Mouse (Mus musculus) forebrain, embryonic 13.5 days (tissue): ENCODE measurements around the gene Gpc5. TPM values are rescaled to one million over a fixed set of nuclear protein-coding genes. Genes with fewer than 3 reads are reported as not detected.

Experiments used
- ATAC-seq: fragments of 200-750 bp; cut with Nextera tagmentation; 2 replicates; pipeline ENCODE4 v1.8.0; 2017
- H3K27ac ChIP-seq: fragments of 300-500 bp; sonication (generic); 2 replicates; pipeline ENCODE4 v1.5.1; 2015; ENCODE audit warnings: inconsistent platforms, mild to moderate bottlenecking, moderate library complexity
- H3K27me3 ChIP-seq: fragments of 300-500 bp; sonication (generic); 2 replicates; pipeline ENCODE4 v1.6.1; 2015; ENCODE audit warnings: mild to moderate bottlenecking, inconsistent platforms
- H3K36me3 ChIP-seq: fragments of 300-500 bp; sonication (generic); 2 replicates; pipeline ENCODE4 v1.6.1; 2015; ENCODE audit warnings: mild to moderate bottlenecking, inconsistent platforms; ENCODE audit not compliant: poor library complexity, severe bottlenecking
- H3K4me1 ChIP-seq: fragments of 300-500 bp; sonication (generic); 2 replicates; pipeline ENCODE4 v1.6.1; 2015; ENCODE audit warnings: inconsistent platforms
- H3K4me2 ChIP-seq: fragments of 300-500 bp; sonication (generic); 2 replicates; pipeline ENCODE4 v1.6.1; 2015; ENCODE audit warnings: inconsistent platforms, mild to moderate bottlenecking, moderate library complexity
- H3K4me3 ChIP-seq: fragments of 300-500 bp; sonication (generic); 2 replicates; pipeline ENCODE4 v1.5.1; 2015; ENCODE audit warnings: mild to moderate bottlenecking, inconsistent platforms
- H3K9ac ChIP-seq: fragments of 300-500 bp; sonication (generic); 2 replicates; pipeline ENCODE4 v1.6.1; 2015; ENCODE audit warnings: mild to moderate bottlenecking, inconsistent platforms
- H3K9me3 ChIP-seq: fragments of 300-500 bp; sonication (generic); replicated peaks from 2 replicates; pipeline ENCODE4 v1.6.1; 2016; ENCODE audit warnings: inconsistent platforms
- WGBS: fragments of 180-500 bp; shearing (Covaris S2); methylation state at CpG from one replicate; pipeline ENCODE4 v1.1.7; 2015; 5-methylcytosine and 5-hydroxymethylcytosine counted together
- polyA plus RNA-seq: library from polyadenylated mRNA; unstranded; fragments of >200 nt; fragmentation: Nextera tagmentation; extraction: Ambion mirVana; gene quantifications from 2 replicates; pipeline ENCODE4 v1.2.1, GENCODE M21; 2015

Gene Gpc5
- polyA plus RNA-seq, 1 experiment from 2014 or later, result 0.77 TPM

GRCm38 (mm10) chr14:115998931-115999330, 906.9 kb downstream of the Gpc5 start:
- ATAC-seq, result no peak
- no peaks in the 10 kb centered on the region for H3K4me1 ChIP-seq
- H3K9me3 ChIP-seq, result no peaks in the 10 kb centered on the region
- H3K4me2 ChIP-seq, result no peak overlapping the region
- no peak overlapping the region for H3K4me3 ChIP-seq
- H3K36me3 ChIP-seq, result no peaks in the 10 kb centered on the region
- H3K27ac ChIP-seq, result no peak overlapping the region
- no peaks in the 10 kb centered on the region for H3K27me3 ChIP-seq
- WGBS, result 82% methylated on average over 4 of the region's 4 CpGs
- no peak overlapping the region for H3K9ac ChIP-seq

DNA sequence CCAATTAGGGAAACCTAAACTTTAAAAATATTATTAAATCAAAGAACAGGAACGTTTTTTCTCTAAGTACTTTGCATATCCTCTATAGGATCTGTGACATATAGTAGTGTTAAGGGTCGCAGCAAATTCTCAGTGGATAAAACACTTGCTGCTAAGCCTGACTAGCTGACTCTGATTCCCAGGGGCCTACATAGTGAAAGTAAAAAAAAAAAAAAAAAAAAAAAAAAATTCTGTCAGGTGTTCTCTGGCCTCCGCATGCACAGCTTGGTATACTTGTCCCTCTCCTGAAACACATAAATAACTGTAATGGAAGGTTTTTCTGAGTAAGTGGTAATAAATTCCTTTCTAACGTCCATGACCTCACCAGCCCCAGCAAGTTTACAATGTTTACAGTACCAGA, 995.0 kb downstream of the Gpc5 start:
- 86% methylated on average over 4 of the region's 4 CpGs for WGBS
- Histone ChIP-seq H3K36me3 (no peaks in the 10 kb centered on the region), H3K4me3 (no peak overlapping the region), H3K27ac (no peak overlapping the region), H3K4me1 (no peaks in the 10 kb centered on the region), H3K9ac (no peak overlapping the region), H3K4me2 (no peak overlapping the region), H3K27me3 (no peaks in the 10 kb centered on the region), H3K9me3 (no peaks in the 10 kb centered on the region)
- no peak for ATAC-seq

DNA sequence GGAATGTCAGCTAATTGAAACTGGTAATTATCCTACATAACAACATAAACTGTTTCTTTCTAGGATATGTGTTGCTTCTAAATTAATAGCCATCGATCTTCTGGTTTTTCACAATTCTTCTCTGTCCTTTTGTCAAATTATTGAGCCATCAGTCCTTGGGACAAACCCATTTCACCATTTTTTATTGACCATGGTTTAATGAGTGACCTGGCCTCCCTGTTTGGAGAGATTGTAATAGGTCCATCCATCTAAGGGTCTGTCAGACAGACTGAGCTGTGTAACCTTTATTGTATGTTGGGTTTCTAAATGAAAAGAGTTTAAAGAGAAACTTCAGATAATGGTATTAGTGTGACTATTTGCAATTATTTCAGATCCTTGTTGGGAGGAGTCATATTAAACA, 1035.9 kb downstream of the Gpc5 start:
- no peak for ATAC-seq
- Histone ChIP-seq H3K4me2 (no peak overlapping the region), H3K4me1 (no peaks in the 10 kb centered on the region), H3K36me3 (no peaks in the 10 kb centered on the region), H3K4me3 (no peak overlapping the region), H3K9me3 (no peaks in the 10 kb centered on the region), H3K27ac (no peak overlapping the region), H3K9ac (no peak overlapping the region), H3K27me3 (no peaks in the 10 kb centered on the region)
- WGBS, result 84% methylated on average over 1 of the region's 1 CpGs

- Histone ChIP-seq H3K4me1 (no peaks in the 10 kb centered on the region), H3K27ac (no peak overlapping the region), H3K36me3 (no peaks in the 10 kb centered on the region), H3K4me2 (no peak overlapping the region), H3K9ac (no peak overlapping the region), H3K4me3 (no peak overlapping the region), H3K9me3 (no peaks in the 10 kb centered on the region), H3K27me3 (no peaks in the 10 kb centered on the region)
- ATAC-seq, result no peak
- 21% methylated on average over 5 of the region's 5 CpGs for WGBS
Observed at GRCm38 (mm10) chr14:116137330-116137729, 1045.3 kb downstream of the Gpc5 start.

DNA sequence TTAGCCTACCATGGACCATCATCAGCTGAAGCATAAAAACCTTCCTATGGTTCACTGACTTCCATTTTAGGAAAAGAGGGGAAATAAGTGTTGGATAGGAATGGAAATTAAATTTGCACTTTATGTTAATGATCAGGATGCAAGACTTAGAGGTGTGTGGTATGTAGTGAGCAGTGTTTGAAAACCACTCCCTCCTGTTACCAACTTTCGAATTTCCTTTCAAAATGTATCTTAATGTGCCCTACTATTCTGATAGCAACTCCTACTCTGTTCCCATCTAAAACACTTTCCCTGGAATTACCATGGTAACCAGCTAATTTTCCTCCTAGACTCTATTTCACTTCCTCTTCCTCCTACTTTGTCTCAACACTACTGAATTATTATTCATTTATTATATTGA, 1045.8 kb downstream of the Gpc5 start:
- WGBS, result 68% methylated on average over 1 of the region's 1 CpGs
- ATAC-seq, result no peak
- H3K9ac ChIP-seq, result no peak overlapping the region
- H3K9me3 ChIP-seq, result no peaks in the 10 kb centered on the region
- H3K27me3 ChIP-seq, result no peaks in the 10 kb centered on the region
- no peaks in the 10 kb centered on the region for H3K4me1 ChIP-seq
- no peak overlapping the region for H3K27ac ChIP-seq
- no peak overlapping the region for H3K4me3 ChIP-seq
- no peak overlapping the region for H3K4me2 ChIP-seq
- H3K36me3 ChIP-seq, result no peaks in the 10 kb centered on the region

- Histone ChIP-seq H3K9ac (no peak overlapping the region), H3K27ac (no peak overlapping the region), H3K4me1 (no peaks in the 10 kb centered on the region), H3K36me3 (no peaks in the 10 kb centered on the region), H3K27me3 (no peaks in the 10 kb centered on the region), H3K4me3 (no peak overlapping the region), H3K9me3 (no peaks in the 10 kb centered on the region), H3K4me2 (no peak overlapping the region)
- no peak for ATAC-seq
- WGBS, result 30% methylated on average over 2 of the region's 2 CpGs
Observed at GRCm38 (mm10) chr14:116162586-116162985, 1070.6 kb downstream of the Gpc5 start.

DNA sequence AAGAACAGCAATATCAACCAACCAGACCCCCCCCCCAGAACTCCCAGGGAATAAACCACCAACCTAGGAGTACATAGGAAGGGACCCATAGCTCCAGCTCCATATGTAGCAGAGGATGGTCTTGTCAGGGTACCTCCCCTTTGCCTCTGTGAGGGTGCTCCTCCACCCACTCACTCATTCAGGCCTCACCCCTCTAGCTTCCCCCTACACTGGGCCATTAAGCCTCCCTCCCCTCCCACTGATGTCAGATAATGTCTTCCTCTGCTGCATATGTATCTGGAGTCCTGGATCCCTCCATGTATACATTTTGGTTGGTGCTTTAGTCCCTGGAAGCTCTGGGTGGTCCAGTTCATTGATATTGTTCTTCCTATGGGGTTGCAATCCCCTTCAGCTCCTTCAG, 1075.4 kb downstream of the Gpc5 start:
- H3K36me3 ChIP-seq, result no peaks in the 10 kb centered on the region
- H3K4me3 ChIP-seq, result no peak overlapping the region
- H3K9ac ChIP-seq, result no peak overlapping the region
- H3K4me2 ChIP-seq, result no peak overlapping the region
- no peaks in the 10 kb centered on the region for H3K27me3 ChIP-seq
- H3K9me3 ChIP-seq, result no peaks in the 10 kb centered on the region
- 0 out of 2 replicates have a peak, but pooled peaks cover 4% of the 10 kb centered on the region for H3K4me1 ChIP-seq
- H3K27ac ChIP-seq, result no peak overlapping the region
- no peak for ATAC-seq

GRCm38 (mm10) chr14:116169129-116169528, 1077.1 kb downstream of the Gpc5 start:
- Histone ChIP-seq H3K27me3 (no peaks in the 10 kb centered on the region), H3K4me2 (no peak overlapping the region), H3K9ac (no peak overlapping the region), H3K27ac (no peak overlapping the region), H3K9me3 (no peaks in the 10 kb centered on the region), H3K4me1 (0 out of 2 replicates have a peak, but pooled peaks cover 4% of the 10 kb centered on the region), H3K36me3 (no peaks in the 10 kb centered on the region), H3K4me3 (no peak overlapping the region)
- ATAC-seq, result peak; percentile 33; the same call in 1 of the 2 replicates
- WGBS, result 65% methylated on average over 5 of the region's 5 CpGs

GRCm38 (mm10) chr14:116186981-116187380, 1095.0 kb downstream of the Gpc5 start:
- Histone ChIP-seq H3K4me3 (no peak overlapping the region), H3K9me3 (no peaks in the 10 kb centered on the region), H3K27me3 (no peaks in the 10 kb centered on the region), H3K4me1 (no peaks in the 10 kb centered on the region), H3K9ac (no peak overlapping the region), H3K4me2 (no peak overlapping the region), H3K36me3 (no peaks in the 10 kb centered on the region), H3K27ac (no peak overlapping the region)
- no peak for ATAC-seq
- 95% methylated on average over 4 of the region's 4 CpGs for WGBS

DNA sequence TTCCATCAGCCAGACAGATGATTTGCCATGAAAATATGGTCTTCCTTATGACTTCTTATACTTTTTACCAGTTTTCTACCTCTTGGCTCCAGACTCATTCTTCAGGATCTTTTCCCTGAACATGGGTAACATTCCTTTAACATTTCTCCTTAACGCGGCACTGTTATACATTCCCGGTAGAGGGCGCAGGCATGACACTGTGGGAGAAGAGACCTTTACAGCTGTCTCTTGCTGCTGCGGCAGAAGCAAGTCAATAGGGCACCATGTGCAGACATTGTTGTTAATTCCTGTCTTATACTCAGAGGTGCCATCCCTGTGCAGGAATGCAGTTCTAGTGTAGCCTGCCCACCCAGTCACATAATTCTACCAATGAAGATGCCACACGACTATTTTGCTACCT, 1115.0 kb downstream of the Gpc5 start:
- no peak overlapping the region for H3K4me3 ChIP-seq
- H3K9me3 ChIP-seq, result no peaks in the 10 kb centered on the region
- no peaks in the 10 kb centered on the region for H3K36me3 ChIP-seq
- no peak overlapping the region for H3K4me2 ChIP-seq
- no peak overlapping the region for H3K9ac ChIP-seq
- 21% methylated on average over 6 of the region's 6 CpGs for WGBS
- H3K27me3 ChIP-seq, result no peaks in the 10 kb centered on the region
- H3K27ac ChIP-seq, result no peak overlapping the region
- ATAC-seq, result peak; percentile 48; the same call in 1 of the 2 replicates
- no peaks in the 10 kb centered on the region for H3K4me1 ChIP-seq

DNA sequence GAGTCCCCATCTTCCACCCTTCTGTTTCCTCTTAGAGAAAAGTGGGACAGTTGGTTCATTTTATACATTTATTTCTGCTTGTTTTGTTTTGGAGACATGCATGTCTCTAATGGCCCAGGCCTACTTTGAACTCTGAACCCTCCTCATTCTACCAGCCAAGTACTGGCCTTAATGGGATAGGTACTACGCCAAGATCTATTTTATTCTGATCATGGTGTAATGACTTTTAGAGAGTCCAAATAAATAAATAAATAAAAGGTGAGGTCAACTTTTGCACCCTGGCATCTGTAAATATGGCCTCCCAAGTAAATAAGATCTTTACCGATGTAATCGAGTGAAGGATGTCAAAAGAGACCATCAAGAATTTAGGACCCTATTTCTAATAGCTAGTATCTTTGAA, 1116.6 kb downstream of the Gpc5 start:
- no peak for ATAC-seq
- Histone ChIP-seq H3K27ac (no peak overlapping the region), H3K9ac (no peak overlapping the region), H3K4me1 (no peaks in the 10 kb centered on the region), H3K36me3 (no peaks in the 10 kb centered on the region), H3K27me3 (no peaks in the 10 kb centered on the region), H3K4me2 (no peak overlapping the region), H3K9me3 (no peaks in the 10 kb centered on the region), H3K4me3 (no peak overlapping the region)
- 95% methylated on average over 3 of the region's 3 CpGs for WGBS

DNA sequence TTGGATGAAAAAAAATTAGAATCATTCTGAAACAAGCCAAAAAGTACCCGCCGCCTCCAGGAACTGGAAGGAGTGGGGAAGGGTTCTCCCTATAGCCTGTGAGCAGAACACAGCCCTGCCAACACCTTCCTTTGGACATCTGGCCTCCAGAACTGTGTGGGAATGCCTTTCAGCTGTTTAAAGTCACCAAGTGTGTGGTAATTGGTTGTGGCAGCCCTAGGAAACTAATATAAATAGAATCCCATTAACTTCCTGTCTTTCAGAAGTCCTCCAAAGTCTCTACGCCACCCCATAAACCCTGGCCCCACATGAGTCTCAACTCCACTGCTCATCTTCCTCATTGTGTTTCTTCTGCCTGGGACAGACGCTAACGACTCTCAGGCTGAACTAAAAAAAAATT, 1117.0 kb downstream of the Gpc5 start:
- no peaks in the 10 kb centered on the region for H3K9me3 ChIP-seq
- no peak for ATAC-seq
- H3K4me1 ChIP-seq, result no peaks in the 10 kb centered on the region
- no peak overlapping the region for H3K27ac ChIP-seq
- no peaks in the 10 kb centered on the region for H3K27me3 ChIP-seq
- H3K9ac ChIP-seq, result no peak overlapping the region
- 76% methylated on average over 5 of the region's 5 CpGs for WGBS
- no peaks in the 10 kb centered on the region for H3K36me3 ChIP-seq
- H3K4me2 ChIP-seq, result no peak overlapping the region
- H3K4me3 ChIP-seq, result no peak overlapping the region

DNA sequence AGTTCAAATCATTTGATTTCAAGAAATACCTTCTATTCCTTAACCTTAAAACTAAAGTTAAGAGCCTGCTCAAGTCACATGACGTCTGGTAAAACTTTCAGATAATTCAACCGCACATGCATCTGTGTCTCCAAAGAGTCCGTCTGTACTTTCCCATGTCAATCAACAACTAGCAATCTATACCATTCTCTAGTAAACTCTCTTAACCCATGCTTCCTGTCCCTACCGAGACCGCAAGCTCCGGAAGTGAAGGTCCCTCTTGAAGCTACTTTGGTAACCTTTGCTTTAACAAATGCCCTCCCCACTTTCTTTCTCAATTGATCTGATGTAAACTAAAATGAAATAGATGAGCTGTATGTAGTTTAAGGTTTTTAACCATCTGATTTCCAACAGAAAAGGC, 1118.3 kb downstream of the Gpc5 start:
- Histone ChIP-seq H3K4me1 (no peaks in the 10 kb centered on the region), H3K9me3 (no peaks in the 10 kb centered on the region), H3K4me2 (no peak overlapping the region), H3K9ac (no peak overlapping the region), H3K27ac (no peak overlapping the region), H3K27me3 (no peaks in the 10 kb centered on the region), H3K36me3 (no peaks in the 10 kb centered on the region), H3K4me3 (no peak overlapping the region)
- 88% methylated on average over 6 of the region's 6 CpGs for WGBS
- no peak for ATAC-seq
